Mouse (Mus musculus): ENCODE data around the gene Npsr1. TPM values are rescaled to one million over a fixed set of nuclear protein-coding genes. Genes with fewer than 3 reads are reported as not detected.

Gene Npsr1
- total RNA-seq, 1 experiment: not detected

DNA sequence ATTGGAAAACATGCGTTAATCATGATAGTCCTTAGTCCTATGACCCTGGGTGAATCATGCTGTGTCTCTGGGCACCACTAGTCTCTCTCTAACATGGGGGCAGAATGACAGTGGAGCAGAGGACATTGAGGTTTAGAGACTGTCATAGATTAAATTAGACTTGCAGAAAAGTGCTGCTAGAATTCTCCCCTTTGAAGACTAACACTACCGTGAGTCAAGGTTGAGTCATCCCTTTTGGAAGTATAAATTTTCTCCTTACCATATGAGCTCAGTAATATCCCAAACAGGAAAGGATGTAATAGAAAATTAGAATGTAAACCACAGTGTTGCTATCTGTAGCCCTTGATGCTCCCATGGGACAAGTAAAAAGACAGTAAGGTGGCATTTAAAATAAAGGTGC lies 218.0 kb downstream of the Npsr1 start:
- H3K4me1 ChIP-seq (ENCODE audit: control insufficient read depth in 2 of 2, insufficient read depth in 2 of 2, low read length in 2 of 2, poor library complexity in 1 of 2): no peaks in the 10 kb centered on the region

GRCm38 (mm10) chr9:24331661-24332060 lies 233.9 kb downstream of the Npsr1 start:
- in situ Hi-C loops (cut with MboI; ENCODE audit: low sequenced_read_pairs in 2 of 2, unreplicated experiment in 2 of 2): no loop called here
- H3K9me3 ChIP-seq (ENCODE audit: control insufficient read depth, insufficient read depth, low read depth, low read length): no peaks in the 10 kb centered on the region
- no peak overlapping the region for H3K9ac ChIP-seq (ENCODE audit: insufficient read depth, low read depth, low read length, poor library complexity, severe bottlenecking)
- no peaks in the 10 kb centered on the region for H3K4me1 ChIP-seq (ENCODE audit: control insufficient read depth in 2 of 2, insufficient read depth in 2 of 2, low read length in 2 of 2, poor library complexity in 1 of 2)
- DNase-seq (ENCODE audit: low read depth, low spot score): no peak
- no peak overlapping the region for H3K4me3 ChIP-seq (ENCODE audit: insufficient read depth in 1 of 2, low read depth in 1 of 2, low read length in 2 of 2, poor library complexity in 1 of 2, severe bottlenecking in 1 of 2)
- H3K36me3 ChIP-seq (ENCODE audit: control insufficient read depth, insufficient read depth, low read length, poor library complexity, severe bottlenecking): no peaks in the 10 kb centered on the region
- no peak for TF ChIP-seq ZNF384 (IDR thresholded peaks at IDR 0.05; ENCODE audit: low read depth, low read length)
- TF ChIP-seq CHD2 (IDR thresholded peaks at IDR 0.05; ENCODE audit: low read depth, low read length): no peak
- no peak for TF ChIP-seq MAFK (IDR thresholded peaks at IDR 0.05; ENCODE audit: insufficient read depth, low read depth, low read length)
- TF ChIP-seq ZC3H11A (IDR thresholded peaks at IDR 0.05; ENCODE audit: borderline replicate concordance, low read depth, low read length): no peak
- TF ChIP-seq HCFC1 (IDR thresholded peaks at IDR 0.05; ENCODE audit: borderline replicate concordance, insufficient read depth, low read length): no peak
- no peak overlapping the region for H3K27ac ChIP-seq (ENCODE audit: insufficient read depth, low read depth, low read length, poor library complexity, severe bottlenecking)

More for the DNA sequence above, 218.0 kb downstream of the Npsr1 start:
- Histone ChIP-seq H3K9ac (ENCODE audit: insufficient read depth, low read depth, low read length, poor library complexity, severe bottlenecking) (no peak overlapping the region), H3K9me3 (ENCODE audit: control insufficient read depth, insufficient read depth, low read depth, low read length) (no peaks in the 10 kb centered on the region), H3K36me3 (ENCODE audit: control insufficient read depth, insufficient read depth, low read length, poor library complexity, severe bottlenecking) (no peaks in the 10 kb centered on the region), H3K4me3 (ENCODE audit: insufficient read depth in 1 of 2, low read depth in 1 of 2, low read length in 2 of 2, poor library complexity in 1 of 2, severe bottlenecking in 1 of 2) (no peak overlapping the region), H3K27ac (ENCODE audit: insufficient read depth, low read depth, low read length, poor library complexity, severe bottlenecking) (no peak overlapping the region)
- in situ Hi-C loops (cut with MboI; ENCODE audit: low sequenced_read_pairs in 2 of 2, unreplicated experiment in 2 of 2): no loop called here
- no peak for DNase-seq (ENCODE audit: low read depth, low spot score)
- TF ChIP-seq ZNF384 (IDR thresholded peaks at IDR 0.05; ENCODE audit: low read depth, low read length) (no peak), HCFC1 (IDR thresholded peaks at IDR 0.05; ENCODE audit: borderline replicate concordance, insufficient read depth, low read length) (no peak)

GRCm38 (mm10) chr9:24341321-24341720 lies 243.5 kb downstream of the Npsr1 start:
- Histone ChIP-seq H3K36me3 (ENCODE audit: control insufficient read depth, insufficient read depth, low read length, poor library complexity, severe bottlenecking) (no peaks in the 10 kb centered on the region), H3K27ac (ENCODE audit: insufficient read depth, low read depth, low read length, poor library complexity, severe bottlenecking) (no peak overlapping the region), H3K4me1 (ENCODE audit: control insufficient read depth in 2 of 2, insufficient read depth in 2 of 2, low read length in 2 of 2, poor library complexity in 1 of 2) (no peaks in the 10 kb centered on the region), H3K9ac (ENCODE audit: insufficient read depth, low read depth, low read length, poor library complexity, severe bottlenecking) (no peak overlapping the region), H3K9me3 (ENCODE audit: control insufficient read depth, insufficient read depth, low read depth, low read length) (no peaks in the 10 kb centered on the region), H3K4me3 (ENCODE audit: insufficient read depth in 1 of 2, low read depth in 1 of 2, low read length in 2 of 2, poor library complexity in 1 of 2, severe bottlenecking in 1 of 2) (no peak overlapping the region)
- TF ChIP-seq ZC3H11A (IDR thresholded peaks at IDR 0.05; ENCODE audit: borderline replicate concordance, low read depth, low read length) (no peak), HCFC1 (IDR thresholded peaks at IDR 0.05; ENCODE audit: borderline replicate concordance, insufficient read depth, low read length) (no peak), MAFK (IDR thresholded peaks at IDR 0.05; ENCODE audit: insufficient read depth, low read depth, low read length) (no peak), ZNF384 (IDR thresholded peaks at IDR 0.05; ENCODE audit: low read depth, low read length) (no peak), CHD2 (IDR thresholded peaks at IDR 0.05; ENCODE audit: low read depth, low read length) (no peak)
- in situ Hi-C loops (cut with MboI; ENCODE audit: low sequenced_read_pairs in 2 of 2, unreplicated experiment in 2 of 2): no loop called here
- no peak for DNase-seq (ENCODE audit: low read depth, low spot score)

DNA sequence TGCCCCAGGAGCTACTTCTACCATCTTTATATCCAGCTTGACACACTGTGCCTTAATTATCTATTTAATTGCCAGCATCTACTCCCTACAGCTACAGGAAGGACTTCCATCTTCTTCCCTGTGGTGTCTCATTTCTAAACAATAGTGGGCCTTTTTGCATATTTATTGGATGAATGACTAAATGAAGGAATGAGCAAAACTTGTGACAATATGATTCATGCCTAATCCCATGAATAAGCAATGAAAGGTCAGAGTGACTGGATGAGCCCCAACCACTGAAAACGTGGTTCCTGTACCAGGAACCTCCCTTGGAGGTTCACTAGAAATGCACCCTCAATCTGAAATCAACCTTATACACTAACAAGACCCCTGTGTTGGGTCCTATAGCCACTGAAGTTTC lies 249.2 kb downstream of the Npsr1 start:
- in situ Hi-C loops (cut with MboI; ENCODE audit: low sequenced_read_pairs in 2 of 2, unreplicated experiment in 2 of 2): no loop called here
- H3K4me1 ChIP-seq (ENCODE audit: control insufficient read depth in 2 of 2, insufficient read depth in 2 of 2, low read length in 2 of 2, poor library complexity in 1 of 2): no peaks in the 10 kb centered on the region
- no peaks in the 10 kb centered on the region for H3K9me3 ChIP-seq (ENCODE audit: control insufficient read depth, insufficient read depth, low read depth, low read length)
- TF ChIP-seq ZC3H11A (IDR thresholded peaks at IDR 0.05; ENCODE audit: borderline replicate concordance, low read depth, low read length) (no peak), HCFC1 (IDR thresholded peaks at IDR 0.05; ENCODE audit: borderline replicate concordance, insufficient read depth, low read length) (no peak)
- H3K4me3 ChIP-seq (ENCODE audit: insufficient read depth in 1 of 2, low read depth in 1 of 2, low read length in 2 of 2, poor library complexity in 1 of 2, severe bottlenecking in 1 of 2): no peak overlapping the region
- H3K36me3 ChIP-seq (ENCODE audit: control insufficient read depth, insufficient read depth, low read length, poor library complexity, severe bottlenecking): no peaks in the 10 kb centered on the region
- no peak for DNase-seq (ENCODE audit: low read depth, low spot score)
- no peak overlapping the region for H3K9ac ChIP-seq (ENCODE audit: insufficient read depth, low read depth, low read length, poor library complexity, severe bottlenecking)
- no peak overlapping the region for H3K27ac ChIP-seq (ENCODE audit: insufficient read depth, low read depth, low read length, poor library complexity, severe bottlenecking)

DNA sequence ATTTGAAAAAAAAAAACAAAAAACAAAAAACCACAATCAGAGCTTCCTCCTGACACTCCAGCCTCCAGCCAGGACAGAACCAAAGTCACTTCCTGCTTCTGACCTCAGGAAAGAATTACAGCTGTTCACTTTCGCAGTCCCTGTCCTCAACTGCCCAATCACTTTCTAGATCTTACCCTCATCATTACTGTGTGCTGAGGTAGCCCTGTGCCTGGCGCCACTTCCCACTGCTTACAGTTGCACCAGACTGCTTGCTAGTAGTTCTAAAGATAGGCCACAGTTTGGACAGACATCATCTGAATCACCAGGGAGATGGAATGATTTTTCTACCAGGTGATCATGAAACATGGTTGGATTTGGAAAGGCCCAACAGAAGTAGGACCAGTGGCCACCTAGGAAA lies 251.7 kb downstream of the Npsr1 start:
- Histone ChIP-seq H3K36me3 (ENCODE audit: control insufficient read depth, insufficient read depth, low read length, poor library complexity, severe bottlenecking) (no peaks in the 10 kb centered on the region), H3K9me3 (ENCODE audit: control insufficient read depth, insufficient read depth, low read depth, low read length) (no peaks in the 10 kb centered on the region), H3K4me3 (ENCODE audit: insufficient read depth in 1 of 2, low read depth in 1 of 2, low read length in 2 of 2, poor library complexity in 1 of 2, severe bottlenecking in 1 of 2) (no peak overlapping the region), H3K4me1 (ENCODE audit: control insufficient read depth in 2 of 2, insufficient read depth in 2 of 2, low read length in 2 of 2, poor library complexity in 1 of 2) (no peaks in the 10 kb centered on the region), H3K27ac (ENCODE audit: insufficient read depth, low read depth, low read length, poor library complexity, severe bottlenecking) (no peak overlapping the region), H3K9ac (ENCODE audit: insufficient read depth, low read depth, low read length, poor library complexity, severe bottlenecking) (no peak overlapping the region)
- in situ Hi-C loops (cut with MboI; ENCODE audit: low sequenced_read_pairs in 2 of 2, unreplicated experiment in 2 of 2): no loop called here
- no peak for DNase-seq (ENCODE audit: low read depth, low spot score)
- TF ChIP-seq HCFC1 (IDR thresholded peaks at IDR 0.05; ENCODE audit: borderline replicate concordance, insufficient read depth, low read length): no peak
- no peak for TF ChIP-seq ZNF384 (IDR thresholded peaks at IDR 0.05; ENCODE audit: low read depth, low read length)

Data from ES-E14 (cell line).